Mouse (Mus musculus) ovary, postnatal 10 days (tissue): ENCODE data around the gene Fhl4.

Experiments used
- DNase-seq: peaks from one replicate; pipeline ENCODE4 v3.0.0; 2022; ENCODE audit warnings: low spot score

Gene Fhl4

DNA sequence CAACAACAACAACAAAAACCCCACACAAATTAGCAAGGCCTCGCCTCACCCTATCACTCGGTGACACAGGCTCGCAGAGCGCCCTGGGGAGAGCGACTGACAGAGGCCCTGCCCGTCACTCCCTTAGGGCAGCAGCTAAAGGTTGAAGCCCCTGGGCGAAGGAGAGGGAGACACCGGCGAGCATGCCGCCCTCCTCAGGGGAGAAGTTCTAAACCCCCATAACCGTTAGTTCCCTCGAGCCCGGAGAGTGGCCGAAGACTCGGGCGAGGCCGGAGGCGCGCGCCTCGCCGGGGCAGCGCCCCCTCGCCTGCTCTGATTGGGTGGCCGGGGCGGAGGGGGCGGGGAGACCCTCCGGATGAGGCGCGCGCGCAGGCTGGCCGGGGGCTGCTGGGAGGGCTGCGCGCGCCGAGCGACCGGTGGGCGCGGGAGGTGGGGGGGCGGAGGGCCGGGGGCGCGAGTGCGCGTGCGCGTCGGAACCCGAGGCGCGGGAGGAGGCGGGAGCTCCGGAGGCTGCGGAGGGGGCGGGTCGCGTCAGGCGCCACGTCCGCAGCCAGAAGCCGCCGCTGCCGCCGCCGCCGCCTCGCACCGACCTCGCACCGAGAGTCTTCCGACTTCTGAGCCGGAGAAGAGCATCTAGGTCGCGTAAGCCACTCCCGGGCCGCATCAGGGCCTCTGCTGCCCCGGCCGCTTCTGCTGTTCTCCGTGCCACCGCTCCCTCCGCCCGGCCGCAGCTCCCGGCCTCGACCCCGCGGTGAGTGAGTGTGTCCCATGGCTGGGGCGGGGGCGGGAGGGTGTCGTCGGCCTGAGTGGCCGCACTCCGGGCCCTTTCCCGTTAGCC lies at the start of gene Fhl4, which contains the start of gene Tmem263:
Fhl4 (minus strand) TSS at position 249 of the 838 bp plus-strand sequence.
Tmem263 (plus strand) TSS at position 381 of the 838 bp plus-strand sequence.
- peak; percentile 75 for DNase-seq

DNA sequence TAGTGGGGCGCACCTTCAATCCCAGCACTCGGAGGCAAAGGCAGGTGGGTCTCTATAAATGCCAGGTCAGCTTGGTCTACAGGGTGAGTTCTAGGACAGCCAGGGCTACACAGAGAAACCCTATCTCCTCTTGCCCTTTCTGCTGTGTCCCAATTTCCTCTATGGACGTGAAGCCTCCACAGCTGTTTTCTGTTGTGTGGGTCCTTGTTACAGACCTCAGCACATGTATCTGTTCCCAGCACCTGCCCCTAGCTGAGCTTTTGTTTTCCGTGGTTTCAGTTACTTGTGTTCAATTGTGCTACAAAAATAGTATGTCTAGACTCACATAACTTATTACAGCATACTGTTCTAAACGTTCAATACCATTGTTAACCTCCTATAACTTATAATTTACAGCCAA lies 46.9 kb upstream of the Fhl4 start:
- DNase-seq, result no peak

DNA sequence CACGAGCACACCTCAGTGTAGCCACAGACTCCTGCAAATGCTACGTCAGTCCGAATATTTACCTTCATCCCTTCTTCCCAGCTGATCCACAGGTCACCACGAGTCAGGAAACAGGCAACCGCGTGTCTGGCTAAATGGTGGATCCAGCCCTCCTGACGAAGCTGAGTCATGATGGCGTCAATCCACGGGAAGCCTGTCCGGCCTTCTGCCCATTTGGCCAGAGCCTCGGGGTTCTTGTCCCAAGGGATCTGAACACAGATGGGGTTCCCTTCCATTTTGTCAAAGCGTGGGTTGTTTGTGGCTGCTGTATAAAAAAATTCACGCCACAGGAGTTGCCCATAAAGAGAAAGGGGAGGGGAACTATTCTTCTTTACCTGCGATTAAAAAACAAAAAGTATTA lies 44.0 kb upstream of the Fhl4 start:
- no peak for DNase-seq

- no peak for DNase-seq
Observed at GRCm38 (mm10) chr10:85141465-85141864, 39.2 kb upstream of the Fhl4 start.

DNA sequence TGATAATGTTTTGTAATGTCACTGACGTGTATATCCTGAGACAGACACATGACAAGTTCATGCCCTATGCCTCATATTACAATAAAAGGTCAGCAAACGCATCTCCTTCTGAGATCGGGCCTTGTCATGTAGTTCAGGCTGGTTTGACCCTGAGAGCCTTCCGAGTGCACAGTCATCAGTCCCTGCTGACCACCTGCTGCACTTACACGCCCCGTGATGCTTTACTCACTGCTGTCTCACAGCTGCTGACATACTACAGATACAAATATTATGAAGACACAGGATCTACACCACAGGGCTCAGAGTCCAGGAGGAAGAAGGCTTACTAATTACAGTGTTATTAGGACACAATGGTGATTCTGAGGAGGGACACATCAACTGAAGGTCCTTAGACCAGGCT lies 34.3 kb upstream of the Fhl4 start:
- no peak for DNase-seq

DNA sequence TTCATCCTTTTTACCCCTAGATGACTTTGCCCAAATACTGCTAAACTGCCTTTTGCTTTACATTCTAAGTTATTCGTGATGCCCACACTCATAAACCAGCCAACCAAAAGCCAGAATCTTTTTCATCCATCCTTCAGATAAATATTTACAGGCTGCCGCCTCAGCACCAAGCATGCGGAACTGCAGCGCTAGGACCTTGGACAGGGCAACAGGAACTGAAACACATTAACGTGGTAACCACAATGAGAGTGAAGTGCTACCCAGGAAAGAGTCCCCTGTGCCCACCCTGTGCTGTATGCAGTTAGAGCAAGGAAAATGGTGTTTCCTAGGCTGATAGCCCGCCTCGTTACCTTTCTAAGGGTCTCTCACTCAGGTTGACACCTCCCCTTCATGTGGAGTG lies 26.2 kb upstream of the Fhl4 start:
- no peak for DNase-seq

- DNase-seq, result peak; percentile 56
Observed at GRCm38 (mm10) chr10:85127395-85128287, 25.3 kb upstream of the Fhl4 start, which contains the start of gene Mterf2. Gene Mterf2, minus strand, starts transcription at chr10:85128027.

- DNase-seq, result no peak
Observed at GRCm38 (mm10) chr10:85125184-85125583, 22.9 kb upstream of the Fhl4 start.

GRCm38 (mm10) chr10:85114409-85114808 lies 12.1 kb upstream of the Fhl4 start:
- no peak for DNase-seq

- DNase-seq, result peak; percentile 10
Observed at GRCm38 (mm10) chr10:85103085-85103885, 990 bp upstream of the Fhl4 start.

GRCm38 (mm10) chr10:85101841-85102240 lies 454 bp downstream of the Fhl4 start:
- DNase-seq, result peak; percentile 2

DNA sequence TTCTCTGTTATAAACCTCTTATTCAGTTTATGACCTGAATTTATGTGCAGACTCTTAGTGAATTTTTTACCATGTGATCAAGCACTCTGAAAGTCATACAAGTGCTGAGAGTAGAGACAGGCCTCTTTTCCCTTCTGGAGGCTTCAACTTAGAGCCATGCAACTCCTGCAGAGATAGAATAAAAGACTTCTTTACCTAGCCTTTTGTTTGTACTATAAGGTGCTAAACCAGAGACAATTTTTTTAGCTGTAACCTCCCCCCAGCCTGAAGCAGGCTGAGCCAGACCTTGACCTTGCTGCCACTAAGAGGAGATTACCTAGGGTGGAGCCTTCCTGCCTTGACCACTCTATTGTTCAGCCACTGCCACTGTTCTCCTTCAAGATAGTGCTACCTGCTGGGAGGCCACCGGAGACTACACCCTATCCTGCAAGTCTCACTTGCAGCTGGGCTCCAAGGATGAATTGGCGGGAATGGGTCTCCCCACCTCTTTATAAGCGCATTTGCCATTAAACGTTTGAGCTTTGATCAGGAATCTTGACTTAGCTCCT lies 30.6 kb downstream of the Fhl4 start:
- no peak for DNase-seq

DNA sequence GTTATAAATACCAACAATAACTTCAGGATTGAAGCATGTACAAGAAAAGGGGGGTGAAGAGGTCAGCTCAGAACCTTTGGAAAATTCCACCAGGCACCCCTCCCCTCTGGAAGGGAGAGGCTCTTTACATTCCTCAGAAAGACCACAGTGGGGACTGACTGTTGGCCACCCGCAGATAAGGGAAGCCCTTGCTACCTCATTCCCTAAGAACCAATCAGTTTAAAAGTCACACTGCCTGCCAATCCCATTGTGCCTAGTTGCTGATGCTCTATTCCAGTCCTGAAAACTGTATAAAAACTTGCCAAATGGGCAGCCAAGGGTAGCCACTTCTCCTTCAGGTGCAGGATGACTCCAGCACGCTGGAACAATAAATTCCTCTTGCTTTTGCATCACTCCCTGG lies 47.4 kb downstream of the Fhl4 start:
- no peak for DNase-seq

DNA sequence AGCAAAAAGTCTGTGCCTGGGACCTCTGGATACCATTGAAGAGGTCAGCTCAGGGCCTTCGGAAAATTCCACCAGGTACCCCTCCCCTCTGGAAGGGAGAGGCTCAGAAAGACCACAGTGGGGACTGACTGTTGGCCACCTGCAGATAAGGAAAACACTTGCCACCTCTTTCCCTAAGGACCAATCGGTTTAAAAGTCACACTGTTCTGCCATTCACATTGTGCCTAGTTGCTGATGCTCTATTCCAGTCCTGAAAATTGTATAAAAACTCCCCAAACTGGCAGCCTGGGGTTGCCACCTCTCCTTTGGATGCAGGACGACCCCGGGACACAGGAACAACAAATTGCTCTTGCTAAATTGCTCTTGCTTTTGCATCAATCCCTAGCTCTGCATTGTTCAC lies 49.8 kb downstream of the Fhl4 start:
- no peak for DNase-seq

DNA sequence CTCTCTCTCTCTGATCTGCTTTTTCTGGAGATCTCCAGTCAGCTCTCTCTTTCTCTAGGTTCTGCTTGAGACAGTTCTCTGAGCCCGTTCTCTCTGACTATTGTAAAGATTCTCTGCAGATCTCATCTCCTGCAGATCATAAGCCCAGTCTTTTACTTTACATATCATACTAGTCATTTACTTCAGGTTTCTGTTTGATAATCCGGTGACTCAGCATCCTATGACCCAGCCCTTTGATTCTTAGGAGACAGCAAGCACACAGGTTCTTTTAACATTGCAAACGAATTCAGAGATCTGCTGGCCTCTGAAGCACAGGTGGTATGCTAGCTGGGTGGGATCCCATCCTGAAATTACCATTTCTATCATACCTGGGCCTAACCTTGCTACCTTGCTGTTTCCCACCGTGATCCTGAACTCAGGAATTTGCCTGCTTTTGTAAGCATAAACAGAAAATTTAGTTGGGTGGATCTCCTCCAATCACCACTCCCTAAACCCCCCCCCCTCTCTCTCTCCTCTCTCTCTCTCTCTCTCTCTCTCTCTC lies 51.6 kb downstream of the Fhl4 start:
- DNase-seq, result no peak

DNA sequence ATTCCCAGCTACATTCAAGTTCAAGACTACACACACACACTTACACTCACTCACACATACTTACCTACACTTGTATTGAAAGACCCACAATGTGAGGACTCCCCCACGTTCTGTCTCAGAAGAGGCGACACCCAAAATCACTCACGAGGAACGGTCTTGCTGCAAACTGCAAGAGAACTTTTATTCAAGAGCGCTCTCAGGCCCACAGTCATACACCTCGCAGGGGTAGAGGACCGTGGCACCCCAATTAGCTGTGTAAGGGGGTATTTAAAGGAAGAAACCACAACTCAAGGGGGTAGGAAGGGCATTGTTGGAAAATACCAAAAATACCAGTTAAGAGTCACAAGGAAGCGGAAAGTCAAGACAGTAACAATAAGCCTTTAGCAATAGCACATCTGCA lies 54.3 kb downstream of the Fhl4 start:
- DNase-seq, result no peak

- no peak for DNase-seq
Observed at GRCm38 (mm10) chr10:85046585-85046984, 55.7 kb downstream of the Fhl4 start.
